Mouse (Mus musculus): ENCODE measurements around the gene Tsga10.

DNA sequence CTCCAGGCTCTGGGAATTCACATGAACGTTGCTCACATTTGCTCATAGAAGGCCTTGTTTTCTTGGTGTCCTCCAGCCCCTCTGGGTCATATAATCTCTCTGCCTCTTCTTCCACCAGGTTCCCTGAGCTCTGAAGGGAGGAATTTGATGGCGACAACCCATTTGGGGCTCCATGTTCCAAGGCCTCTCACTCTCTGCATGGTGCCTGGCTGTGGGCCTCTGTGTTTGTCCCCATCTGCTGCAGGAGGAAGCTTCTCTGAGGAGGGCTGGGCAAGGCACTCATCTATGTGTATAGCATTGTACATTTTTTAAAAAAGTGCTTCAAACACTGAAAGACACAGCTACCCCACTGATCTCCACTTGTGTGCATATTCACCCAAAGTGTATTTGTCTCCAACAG lies 34.5 kb downstream of the Tsga10 start:
- TF ChIP-seq POLR2A (IDR thresholded peaks at IDR 0.05; ENCODE audit: borderline replicate concordance, extremely low read depth, insufficient read depth, insufficient read length, poor library complexity, severe bottlenecking), result no peak
- no peak for TF ChIP-seq CTCF (IDR thresholded peaks at IDR 0.05; ENCODE audit: borderline replicate concordance, extremely low read depth, insufficient read depth, insufficient read length)

Data from brain, embryonic 14.5 days (tissue).